Mouse (Mus musculus) adrenal gland, postnatal 25 days (tissue): Measurements from ENCODE around the gene Ssty1. TPM values are rescaled to one million over a fixed set of nuclear protein-coding genes. Genes with fewer than 3 reads are reported as not detected.
"Not testable (repeated sequence)": the region's sequence is repeated elsewhere in the genome, so short reads cannot be mapped to it uniquely, and the experiment has no call there.

ENCODE experiments used
- DNase-seq: peaks from one replicate; pipeline ENCODE4 v3.0.0; 2021; ENCODE audit warnings: mixed read lengths
- long read RNA-seq: library from polyadenylated mRNA; stranded (forward); transcript quantifications from one replicate; pipeline ENCODE4 v2.0.0, GENCODE M21; 2021
- total RNA-seq: library from RNA; stranded (reverse); gene quantifications from 2 replicates; pipeline ENCODE4 v1.2.3, GENCODE M21; 2021

The Ssty1 gene
- total RNA-seq: not detected in 2 replicates
- long read RNA-seq: 0 reads

- DNase-seq: not testable (repeated sequence)
These were observed at the start of gene Ssty1 for GRCm38 (mm10) chrY:18088816-18089215. Gene Ssty1 (plus strand): TSS chrY:18089116.

GRCm38 (mm10) chrY:18061712-18062111, 27.2 kb upstream of the Ssty1 start, which contains the start of gene Gm21764:
Gene Gm21764 (minus strand): TSS chrY:18061812.
- DNase-seq: not testable (repeated sequence)

Other genes starting within 250 kb of the Ssty1 start
- gene Gm21904, start 242.8 kb upstream of the Ssty1 start, total RNA-seq: not detected in 2 replicates
- gene Gm20772, start 214.4 kb upstream of the Ssty1 start, total RNA-seq: not detected in 2 replicates
- not detected in 2 replicates for gene Gm20831, start 214.4 kb upstream of the Ssty1 start, total RNA-seq
- gene Srsy, start 151.8 kb upstream of the Ssty1 start, total RNA-seq: not detected in 2 replicates
- not detected in 2 replicates for gene Gm21764, start 27.3 kb upstream of the Ssty1 start, total RNA-seq